Mouse (Mus musculus): Measurements from ENCODE around the gene Fam57b. TPM values are rescaled to one million over a fixed set of nuclear protein-coding genes. Genes with fewer than 3 reads are reported as not detected.

The Fam57b gene
- polyA plus RNA-seq (2012; ENCODE audit: insufficient read depth, low replicate concordance) = 13.5 and 29.3 TPM in 2 replicates

- TF ChIP-seq FLI1 (IDR thresholded peaks at IDR 0.05; ENCODE audit: low read length) = no peak
- no peak for TF ChIP-seq GATA1 (IDR thresholded peaks at IDR 0.05; ENCODE audit: borderline replicate concordance, low read length)
- Histone ChIP-seq H3K36me3 (replicated peaks; ENCODE audit: low read length) (peaks cover 62% of the 10 kb centered on the region), H3K9me3 (no peaks in the 10 kb centered on the region), H3K27me3 (replicated peaks) (no peaks in the 10 kb centered on the region), H3K4me1 (peaks cover 84% of the 10 kb centered on the region), H3K4me3 (replicated peaks) (peak within 1 kb of the TSS; percentile 96)
Observed at GRCm38 (mm10) chr7:126797411-126798126, at the start of gene Fam57b. TSS of gene Fam57b (plus strand) at chr7:126797668.

- H3K4me3 ChIP-seq (replicated peaks) = no peak overlapping the region
- peaks cover 21% of the 10 kb centered on the region for H3K4me1 ChIP-seq
- H3K27me3 ChIP-seq (replicated peaks) = peaks cover 3% of the 10 kb centered on the region
- TF ChIP-seq GATA1 (IDR thresholded peaks at IDR 0.05; ENCODE audit: borderline replicate concordance, low read length) (no peak), FLI1 (IDR thresholded peaks at IDR 0.05; ENCODE audit: low read length) (no peak)
- H3K36me3 ChIP-seq (replicated peaks; ENCODE audit: low read length) = no peaks in the 10 kb centered on the region
- peaks cover 5% of the 10 kb centered on the region for H3K9me3 ChIP-seq
Observed at GRCm38 (mm10) chr7:126748824-126749223, 48.6 kb upstream of the Fam57b start.

- Histone ChIP-seq H3K4me1 (peaks cover 30% of the 10 kb centered on the region), H3K9me3 (peaks cover 5% of the 10 kb centered on the region), H3K36me3 (replicated peaks; ENCODE audit: low read length) (no peaks in the 10 kb centered on the region), H3K4me3 (replicated peaks) (no peak overlapping the region), H3K27me3 (replicated peaks) (peaks cover 3% of the 10 kb centered on the region)
- TF ChIP-seq GATA1 (IDR thresholded peaks at IDR 0.05; ENCODE audit: borderline replicate concordance, low read length) = no peak
- TF ChIP-seq FLI1 (IDR thresholded peaks at IDR 0.05; ENCODE audit: low read length) = no peak
Observed at GRCm38 (mm10) chr7:126749582-126750343, 47.7 kb upstream of the Fam57b start.

GRCm38 (mm10) chr7:126754866-126755265, 42.6 kb upstream of the Fam57b start:
- Histone ChIP-seq H3K36me3 (replicated peaks; ENCODE audit: low read length) (no peaks in the 10 kb centered on the region), H3K9me3 (peaks cover 5% of the 10 kb centered on the region), H3K4me3 (replicated peaks) (peak overlapping the region; percentile 82), H3K4me1 (peaks cover 31% of the 10 kb centered on the region), H3K27me3 (replicated peaks) (peaks cover 3% of the 10 kb centered on the region)
- TF ChIP-seq FLI1 (IDR thresholded peaks at IDR 0.05; ENCODE audit: low read length) (no peak), GATA1 (IDR thresholded peaks at IDR 0.05; ENCODE audit: borderline replicate concordance, low read length) (no peak)

- Histone ChIP-seq H3K4me3 (replicated peaks) (no peak overlapping the region), H3K4me1 (peaks cover 67% of the 10 kb centered on the region), H3K9me3 (no peaks in the 10 kb centered on the region), H3K36me3 (replicated peaks; ENCODE audit: low read length) (peaks cover 31% of the 10 kb centered on the region), H3K27me3 (replicated peaks) (no peaks in the 10 kb centered on the region)
- TF ChIP-seq FLI1 (IDR thresholded peaks at IDR 0.05; ENCODE audit: low read length) (no peak), GATA1 (IDR thresholded peaks at IDR 0.05; ENCODE audit: borderline replicate concordance, low read length) (no peak)
Observed at GRCm38 (mm10) chr7:126758539-126758938, 38.9 kb upstream of the Fam57b start.

- Histone ChIP-seq H3K36me3 (replicated peaks; ENCODE audit: low read length) (peaks cover 37% of the 10 kb centered on the region), H3K9me3 (no peaks in the 10 kb centered on the region), H3K4me3 (replicated peaks) (peak within 1 kb of the TSS; percentile 100), H3K27me3 (replicated peaks) (no peaks in the 10 kb centered on the region), H3K4me1 (peaks cover 70% of the 10 kb centered on the region)
- no peak for TF ChIP-seq FLI1 (IDR thresholded peaks at IDR 0.05; ENCODE audit: low read length)
- no peak for TF ChIP-seq GATA1 (IDR thresholded peaks at IDR 0.05; ENCODE audit: borderline replicate concordance, low read length)
Observed at GRCm38 (mm10) chr7:126759050-126759671, 38.3 kb upstream of the Fam57b start, which contains the start of gene Mapk3. TSS of gene Mapk3 (plus strand) at chr7:126759601.

GRCm38 (mm10) chr7:126759672-126760390, 37.6 kb upstream of the Fam57b start:
- H3K36me3 ChIP-seq (replicated peaks; ENCODE audit: low read length) = peaks cover 44% of the 10 kb centered on the region
- H3K4me1 ChIP-seq = peaks cover 70% of the 10 kb centered on the region
- TF ChIP-seq FLI1 (IDR thresholded peaks at IDR 0.05; ENCODE audit: low read length) (no peak), GATA1 (IDR thresholded peaks at IDR 0.05; ENCODE audit: borderline replicate concordance, low read length) (no peak)
- H3K4me3 ChIP-seq (replicated peaks) = peak overlapping the region; percentile 100
- H3K9me3 ChIP-seq = no peaks in the 10 kb centered on the region
- no peaks in the 10 kb centered on the region for H3K27me3 ChIP-seq (replicated peaks)

- TF ChIP-seq FLI1 (IDR thresholded peaks at IDR 0.05; ENCODE audit: low read length) (no peak), GATA1 (IDR thresholded peaks at IDR 0.05; ENCODE audit: borderline replicate concordance, low read length) (no peak)
- H3K27me3 ChIP-seq (replicated peaks) = no peaks in the 10 kb centered on the region
- H3K9me3 ChIP-seq = no peaks in the 10 kb centered on the region
- H3K36me3 ChIP-seq (replicated peaks; ENCODE audit: low read length) = peaks cover 49% of the 10 kb centered on the region
- H3K4me3 ChIP-seq (replicated peaks) = peak overlapping the region; percentile 100
- peaks cover 70% of the 10 kb centered on the region for H3K4me1 ChIP-seq
Observed at GRCm38 (mm10) chr7:126760391-126760802, 37.1 kb upstream of the Fam57b start.

- Histone ChIP-seq H3K9me3 (no peaks in the 10 kb centered on the region), H3K4me3 (replicated peaks) (peak overlapping the region; percentile 100)
Observed at GRCm38 (mm10) chr7:126760956-126761355, 36.5 kb upstream of the Fam57b start.

More at GRCm38 (mm10) chr7:126760956-126761355, 36.5 kb upstream of the Fam57b start:
- no peaks in the 10 kb centered on the region for H3K27me3 ChIP-seq (replicated peaks)
- peaks cover 72% of the 10 kb centered on the region for H3K4me1 ChIP-seq
- TF ChIP-seq FLI1 (IDR thresholded peaks at IDR 0.05; ENCODE audit: low read length) (no peak), GATA1 (IDR thresholded peaks at IDR 0.05; ENCODE audit: borderline replicate concordance, low read length) (no peak)
- peaks cover 55% of the 10 kb centered on the region for H3K36me3 ChIP-seq (replicated peaks; ENCODE audit: low read length)
